In the genomic region with DNA sequence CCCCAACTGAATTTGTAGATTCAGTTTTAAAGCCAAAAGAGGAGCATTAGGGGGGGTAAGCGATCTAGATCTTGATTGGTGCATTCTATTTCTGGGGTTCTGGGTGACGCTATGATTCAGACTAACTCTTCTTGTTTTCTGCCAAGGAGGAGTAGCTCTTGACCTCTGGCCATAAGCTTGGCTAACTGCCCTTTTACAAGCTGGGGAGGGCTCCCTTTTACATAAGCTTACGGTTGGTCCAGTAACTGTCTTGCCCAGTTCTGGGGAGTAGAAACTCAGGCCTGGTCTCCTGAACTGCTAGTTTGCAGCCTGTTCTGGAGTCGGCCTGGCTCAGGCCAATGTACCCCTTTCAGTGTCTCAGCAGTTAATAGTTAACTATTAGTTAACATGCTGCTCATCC, we compare ENCODE assay signal across 28 mouse cellular contexts. TPM values are rescaled to one million over a fixed set of nuclear protein-coding genes. Genes with fewer than 3 reads are reported as not detected.
DNase-seq lines count a peak whose midpoint lies in the region; ATAC-seq lines count a peak whose summit lies in the region.
"Had no signal": no experiment of that assay in that cellular context is flagged by ENCODE, and none has a peak within 500 bp of the region (broad histone marks: within the 10 kb centered on the region; RNA-seq: fewer than 3 reads in every experiment).

No protein-coding gene starts in this region.

- no peak overlapping the region for H3K9ac ChIP-seq in kidney, embryonic 14.5 days (ENCODE audit: low read depth, low read length)
- H3K9ac ChIP-seq in kidney, embryonic 16.5 days (replicated peaks; ENCODE audit: low read length), result no peak overlapping the region
- no peak overlapping the region for H3K9ac ChIP-seq in heart, embryonic 12.5 days
- H3K9ac ChIP-seq: embryonic facial prominence, embryonic 12.5 days; embryonic facial prominence, embryonic 15.5 days; forebrain, postnatal 0 days; heart, embryonic 15.5 days; hindbrain, embryonic 13.5 days had no signal

- no peaks in the 10 kb centered on the region for H3K4me1 ChIP-seq in kidney, embryonic 14.5 days (ENCODE audit: control insufficient read depth, insufficient read depth, low read length)
- H3K4me1 ChIP-seq in kidney, embryonic 16.5 days (ENCODE audit: insufficient read depth, low read length), result no peaks in the 10 kb centered on the region
- H3K4me1 ChIP-seq in heart, embryonic 12.5 days (replicated peaks), result no peaks in the 10 kb centered on the region
- H3K4me1 ChIP-seq: embryonic facial prominence, embryonic 12.5 days; embryonic facial prominence, embryonic 15.5 days; heart, embryonic 15.5 days; hindbrain, embryonic 10.5 days; hindbrain, embryonic 13.5 days had no signal

- H3K36me3 ChIP-seq in kidney, embryonic 14.5 days (ENCODE audit: control insufficient read depth, insufficient read depth, low read length), result no peaks in the 10 kb centered on the region
- H3K36me3 ChIP-seq in kidney, embryonic 16.5 days (ENCODE audit: insufficient read depth, low read length), result no peaks in the 10 kb centered on the region
- H3K36me3 ChIP-seq in heart, embryonic 12.5 days, result no peaks in the 10 kb centered on the region
- H3K36me3 ChIP-seq: embryonic facial prominence, embryonic 12.5 days; embryonic facial prominence, embryonic 15.5 days; heart, embryonic 15.5 days; hindbrain, embryonic 10.5 days; hindbrain, embryonic 13.5 days had no signal

- no peaks in the 10 kb centered on the region for H3K27me3 ChIP-seq in kidney, embryonic 14.5 days (ENCODE audit: control insufficient read depth, insufficient read depth, low read length)
- H3K27me3 ChIP-seq in kidney, embryonic 16.5 days (ENCODE audit: insufficient read depth, low read length), result no peaks in the 10 kb centered on the region
- no peaks in the 10 kb centered on the region for H3K27me3 ChIP-seq in heart, embryonic 12.5 days (replicated peaks)
- H3K27me3 ChIP-seq: embryonic facial prominence, embryonic 12.5 days; embryonic facial prominence, embryonic 15.5 days; heart, embryonic 15.5 days; hindbrain, embryonic 13.5 days had no signal

- no peak overlapping the region for H3K27ac ChIP-seq in kidney, embryonic 14.5 days (ENCODE audit: low read depth, low read length)
- no peak overlapping the region for H3K27ac ChIP-seq in kidney, embryonic 16.5 days (ENCODE audit: low read length)
- no peak overlapping the region for H3K27ac ChIP-seq in heart, embryonic 12.5 days (ENCODE audit: poor library complexity, severe bottlenecking)
- H3K27ac ChIP-seq: embryonic facial prominence, embryonic 12.5 days; embryonic facial prominence, embryonic 15.5 days; gastrocnemius, adult 2 months; heart, embryonic 15.5 days; hindbrain, embryonic 10.5 days; hindbrain, embryonic 13.5 days had no signal

- H3K4me3 ChIP-seq in kidney, embryonic 14.5 days (ENCODE audit: low read length), result no peak overlapping the region
- H3K4me3 ChIP-seq in kidney, embryonic 16.5 days (ENCODE audit: low read length), result no peak overlapping the region
- no peak overlapping the region for H3K4me3 ChIP-seq in heart, embryonic 12.5 days
- H3K4me3 ChIP-seq: embryonic facial prominence, embryonic 12.5 days; embryonic facial prominence, embryonic 15.5 days; gastrocnemius, adult 2 months; heart, embryonic 15.5 days; hindbrain, embryonic 10.5 days; hindbrain, embryonic 13.5 days had no signal

- no peak for ATAC-seq in kidney, embryonic 14.5 days (ENCODE audit: low FRiP score, low TSS enrichment)
- no peak for ATAC-seq in kidney, embryonic 16.5 days (ENCODE audit: low FRiP score, low TSS enrichment)
- ATAC-seq in heart, embryonic 12.5 days (ENCODE audit: insufficient number of reproducible peaks, low FRiP score), result no peak
- ATAC-seq: forebrain, embryonic 14.5 days; forebrain, postnatal 0 days; Patski had no signal

- no peak overlapping the region for H3K4me2 ChIP-seq in kidney, embryonic 14.5 days (replicated peaks; ENCODE audit: low read depth, low read length)
- H3K4me2 ChIP-seq in kidney, embryonic 16.5 days (replicated peaks; ENCODE audit: low read depth, low read length), result no peak overlapping the region
- no peak overlapping the region for H3K4me2 ChIP-seq in heart, embryonic 12.5 days
- H3K4me2 ChIP-seq: embryonic facial prominence, embryonic 12.5 days; embryonic facial prominence, embryonic 15.5 days; heart, embryonic 11.5 days; heart, embryonic 15.5 days; hindbrain, embryonic 13.5 days had no signal

- peak; percentile 26 for DNase-seq in kidney, adult 11 months
- peak; percentile 9 to 24 for DNase-seq in kidney, adult 8-10 months
- peak; percentile 21 for DNase-seq in NIH3T3 (ENCODE audit: low read depth)
- peak; percentile 3 to 39 for DNase-seq in kidney, postnatal 25 days
- no peak for DNase-seq in layer of hippocampus, adult 9-10 months (ENCODE audit: low spot score)
- DNase-seq: adrenal gland, adult 2 months; adrenal gland, postnatal 14 days; cerebellum, adult 11 months; cerebellum, adult 2 months; cerebellum, adult 9-11 months; cerebellum, postnatal 25 days; forebrain, postnatal 0 days; gastrocnemius, adult 2 months; gastrocnemius, postnatal 14 days; heart, adult 11 months; heart, postnatal 10 days; heart, postnatal 36 days had no signal

- WGBS in kidney, embryonic 14.5 days, result 81% methylated on average over 4 of the region's 4 CpGs
- WGBS in kidney, embryonic 16.5 days, result 64% methylated on average over 4 of the region's 4 CpGs
- WGBS in heart, embryonic 12.5 days, result 75% methylated on average over 4 of the region's 4 CpGs

- H3K9me3 ChIP-seq in kidney, embryonic 14.5 days (ENCODE audit: control insufficient read depth, low read length), result no peaks in the 10 kb centered on the region
- H3K9me3 ChIP-seq in kidney, embryonic 16.5 days (ENCODE audit: low read length), result peaks cover 4% of the 10 kb centered on the region; the same call in 1 of the 2 replicates
- peaks cover 4% of the 10 kb centered on the region for H3K9me3 ChIP-seq in heart, embryonic 12.5 days (replicated peaks)
- H3K9me3 ChIP-seq: embryonic facial prominence, embryonic 12.5 days; embryonic facial prominence, embryonic 15.5 days; heart, embryonic 15.5 days had no signal

RNA-seq across cellular contexts. Expression of gene Atic, which starts 41.9 kb away (rescaled TPM):
- 50.4 and 73.8 TPM in 2 replicates for polyA plus RNA-seq in kidney, embryonic 14.5 days (2014; fragmentation: Nextera tagmentation; extraction: Ambion mirVana)
- 56.1 and 60.6 TPM in 2 replicates for polyA plus RNA-seq in kidney, embryonic 16.5 days (2015; fragmentation: Nextera tagmentation; extraction: Ambion mirVana)
- 40.1 and 44.2 TPM in 2 replicates for polyA plus RNA-seq in heart, embryonic 12.5 days (2016; fragmentation: Nextera tagmentation; extraction: Ambion mirVana)
